Mouse (Mus musculus) G1E (cell line): ENCODE data around the gene Acod1. TPM values are rescaled to one million over a fixed set of nuclear protein-coding genes. Genes with fewer than 3 reads are reported as not detected.
A peak's percentile ranks its signal among the peaks of the same experiment; 100 is the strongest.

Experiments
- ATAC-seq: 2 replicates; pipeline ENCODE4 v1.8.0; 2016; ENCODE audit warnings: mild to moderate bottlenecking; ENCODE audit not compliant: insufficient number of reproducible peaks, poor library complexity, low FRiP score, severe bottlenecking; ENCODE audit errors: extremely low read depth
- DNase-seq: peaks from one replicate; pipeline ENCODE4 v3.0.0; 2012; ENCODE audit warnings: low spot score
- H3K27me3 ChIP-seq: 2 replicates; pipeline ENCODE4 v1.6.1; 2012; ENCODE audit warnings: mild to moderate bottlenecking, low read length, inconsistent platforms; ENCODE audit not compliant: insufficient read depth
- H3K36me3 ChIP-seq: replicated peaks from 2 replicates; pipeline ENCODE3; 2012; ENCODE audit warnings: mild to moderate bottlenecking, inconsistent platforms
- H3K4me1 ChIP-seq: 2 replicates; pipeline ENCODE4 v1.6.1; 2012; ENCODE audit warnings: low read depth, low read length, inconsistent platforms, mixed read lengths; ENCODE audit not compliant: insufficient read depth
- H3K4me3 ChIP-seq: 2 replicates; pipeline ENCODE4 v1.5.1; 2012; ENCODE audit warnings: low read depth, mild to moderate bottlenecking, inconsistent platforms, low read length, moderate library complexity, mixed read lengths
- H3K9me3 ChIP-seq: replicated peaks from 2 replicates; pipeline ENCODE4 v1.6.1; 2012; ENCODE audit warnings: inconsistent platforms
- CTCF ChIP-seq: IDR thresholded peaks from 2 replicates; pipeline ENCODE4 v1.5.1; 2012; ENCODE audit warnings: low read depth, low read length, inconsistent platforms, mixed read lengths
- GATA1 ChIP-seq: IDR thresholded peaks from 2 replicates; pipeline ENCODE4 v1.6.1; 2012; ENCODE audit warnings: borderline replicate concordance, low read length, inconsistent platforms, mixed read lengths
- GATA2 ChIP-seq: IDR thresholded peaks from 2 replicates; pipeline ENCODE4 v1.6.1; 2012; ENCODE audit warnings: low read depth, low read length, inconsistent platforms, borderline replicate concordance
- POLR2AphosphoS5 ChIP-seq: IDR thresholded peaks from 2 replicates; pipeline ENCODE4 v1.6.1; 2012; ENCODE audit warnings: low read depth, low read length, inconsistent platforms; ENCODE audit not compliant: insufficient replicate concordance
- TAL1 ChIP-seq: conservative IDR thresholded peaks from 2 replicates; pipeline ENCODE4 v1.6.1; 2012; ENCODE audit warnings: low read depth, low read length, inconsistent platforms, mixed read lengths
- polyA plus RNA-seq: library from polyadenylated mRNA; stranded (reverse); fragments of >175 nt; gene quantifications from 2 replicates; pipeline ENCODE4 v1.2.3, GENCODE M21; 2012
- total RNA-seq, 2 experiments: library from RNA; stranded (forward) in 1 of 2; stranded (reverse) in 1 of 2; fragments of 200-1000 nt in 1 of 2; fragments of >200 nt in 1 of 2; fragmentation: Nextera tagmentation in 1 of 2; gene quantifications; 2 replicates each; pipeline ENCODE4 v1.2.3; 2014 to 2017

Acod1 gene
- total RNA-seq (2014; fragmentation: Nextera tagmentation), result not detected in 2 replicates
- 0.35 and 0.38 TPM in 2 replicates for total RNA-seq (2017)
- polyA plus RNA-seq, result not detected in 2 replicates

DNA sequence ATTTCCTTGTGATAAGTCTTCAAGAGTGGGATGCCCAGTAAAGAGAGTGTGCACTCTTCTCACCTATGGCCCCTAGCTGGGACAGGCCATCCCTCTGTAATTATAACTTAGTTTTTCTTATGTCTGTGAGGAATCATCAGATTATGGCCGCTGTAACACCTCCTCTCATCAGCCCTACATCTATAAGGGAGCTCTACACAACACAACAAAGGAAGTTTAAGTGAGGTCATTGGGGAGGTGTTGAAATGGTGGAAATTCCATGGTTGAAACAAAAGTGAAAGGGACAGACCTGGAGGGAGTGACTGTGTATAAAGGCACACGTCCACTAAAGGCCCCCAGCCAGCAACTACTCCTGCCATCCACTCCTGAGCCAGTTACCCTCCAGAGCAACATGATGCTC is at the start of gene Acod1:
Gene Acod1 (plus strand): TSS at position 301 of the 400 bp plus-strand sequence.
- no peak for TF ChIP-seq GATA2
- no peak for TF ChIP-seq CTCF
- TF ChIP-seq TAL1, result no peak
- no peak for TF ChIP-seq POLR2AphosphoS5
- no peak for TF ChIP-seq GATA1
- Histone ChIP-seq H3K4me3 (no peak within 1 kb of the TSS), H3K9me3 (no peaks in the 10 kb centered on the region), H3K27me3 (0 out of 2 replicates have a peak, but pooled peaks cover 2% of the 10 kb centered on the region), H3K36me3 (no peaks in the 10 kb centered on the region), H3K4me1 (no peaks in the 10 kb centered on the region)
- DNase-seq (no peak), ATAC-seq (no peak)

DNA sequence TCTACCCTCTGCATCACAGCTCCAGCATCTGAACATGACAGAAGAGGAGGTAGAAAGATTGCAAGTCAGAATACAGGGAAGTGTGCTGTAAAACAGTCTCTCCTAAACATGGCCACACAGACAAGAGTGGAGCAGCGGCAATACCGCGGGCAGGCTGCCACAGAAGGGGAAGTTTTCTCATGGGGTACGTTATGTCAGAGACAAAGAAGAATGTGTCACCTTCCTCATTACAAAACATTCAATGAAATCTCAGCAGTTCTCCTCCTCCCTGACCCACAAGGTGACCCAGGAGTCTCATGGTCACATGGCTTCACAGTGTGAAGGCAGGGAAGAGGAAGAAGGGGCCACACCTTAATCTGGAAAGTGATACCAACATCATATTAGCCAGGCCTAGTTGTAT is 39.0 kb upstream of the Acod1 start:
- DNase-seq (no peak), ATAC-seq (no peak)
- no peak overlapping the region for H3K4me3 ChIP-seq
- no peaks in the 10 kb centered on the region for H3K9me3 ChIP-seq
- no peaks in the 10 kb centered on the region for H3K36me3 ChIP-seq
- TF ChIP-seq GATA2 (no peak), TAL1 (no peak), POLR2AphosphoS5 (no peak), GATA1 (no peak), CTCF (no peak)
- H3K4me1 ChIP-seq, result no peaks in the 10 kb centered on the region
- no peaks in the 10 kb centered on the region for H3K27me3 ChIP-seq

DNA sequence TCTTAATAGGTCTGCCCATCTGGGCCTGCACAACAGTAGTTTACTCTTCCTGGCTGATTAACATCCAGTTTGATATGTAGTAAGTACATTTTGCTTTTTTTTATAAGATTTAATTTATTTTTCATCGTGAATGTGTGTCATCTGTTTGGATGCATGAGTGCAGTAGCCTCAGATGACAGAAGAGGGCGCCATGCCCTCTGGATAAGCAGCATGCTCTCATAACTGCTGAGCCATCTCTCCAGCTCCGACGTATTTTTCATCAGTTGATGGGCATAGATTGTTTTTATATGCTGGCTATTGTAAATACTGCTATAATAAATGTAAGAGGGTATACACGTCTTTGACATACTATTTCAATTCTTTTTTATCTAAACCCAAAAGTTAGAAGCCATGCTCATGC is 35.0 kb upstream of the Acod1 start:
- ATAC-seq (no peak), DNase-seq (peak; percentile 9)
- no peaks in the 10 kb centered on the region for H3K9me3 ChIP-seq
- H3K27me3 ChIP-seq, result no peaks in the 10 kb centered on the region
- no peaks in the 10 kb centered on the region for H3K4me1 ChIP-seq
- TF ChIP-seq CTCF, result peak; percentile 42; the same call in 1 of the 2 replicates
- no peak for TF ChIP-seq POLR2AphosphoS5
- H3K36me3 ChIP-seq, result no peaks in the 10 kb centered on the region
- H3K4me3 ChIP-seq, result no peak overlapping the region

DNA sequence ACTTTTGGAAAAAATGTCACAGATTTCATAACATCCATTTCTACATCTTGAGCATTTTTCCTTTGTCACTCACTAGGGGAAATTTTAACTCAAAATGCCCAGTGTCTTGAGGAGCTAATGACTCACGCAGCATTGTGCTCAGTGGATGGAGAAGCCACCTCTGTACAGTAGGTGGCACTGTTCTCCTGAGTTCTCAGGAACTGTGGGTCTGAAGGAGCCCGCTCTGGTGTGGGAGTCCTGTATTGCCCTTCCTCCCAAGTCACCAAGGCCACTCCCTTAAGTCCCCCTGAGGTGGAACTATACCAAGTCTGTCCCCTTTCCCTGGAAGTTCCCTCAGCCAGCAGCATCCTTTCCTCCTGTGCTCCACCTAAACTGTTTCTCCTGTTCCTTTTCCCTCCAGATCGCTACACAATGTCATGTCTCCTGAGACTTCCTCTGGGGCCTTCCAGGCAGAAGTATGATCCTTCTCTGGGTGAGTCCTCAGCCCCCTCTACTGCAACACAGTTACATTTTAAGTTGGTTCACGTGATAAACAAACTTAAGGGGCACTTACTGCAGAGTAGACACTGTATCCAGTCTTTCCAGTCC is 34.1 kb upstream of the Acod1 start:
- H3K4me3 ChIP-seq, result no peak overlapping the region
- peak; percentile 21 for DNase-seq
- peak; percentile 83 for ATAC-seq

DNA sequence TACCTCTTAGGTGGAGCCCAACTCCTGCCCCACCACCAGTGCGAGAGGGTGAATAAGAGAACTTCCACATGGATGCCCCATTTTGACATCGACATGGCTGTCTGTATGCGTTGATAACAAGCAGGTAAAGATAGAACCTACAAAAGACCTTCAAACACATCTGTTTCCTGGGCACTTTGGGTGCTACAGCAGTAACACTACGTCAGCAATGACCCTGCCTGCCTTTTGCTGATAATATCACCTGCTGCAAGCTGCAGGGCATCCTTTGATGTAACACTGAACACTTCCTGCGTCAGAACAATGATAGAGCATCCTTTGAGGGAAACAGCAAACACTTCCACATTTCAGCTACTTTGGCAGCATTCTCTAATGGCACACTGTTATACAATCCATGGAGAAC is 29.8 kb upstream of the Acod1 start:
- H3K27me3 ChIP-seq, result no peaks in the 10 kb centered on the region
- no peaks in the 10 kb centered on the region for H3K9me3 ChIP-seq
- ATAC-seq, result no peak
- no peak for DNase-seq
- no peak overlapping the region for H3K4me3 ChIP-seq
- no peaks in the 10 kb centered on the region for H3K36me3 ChIP-seq
- TF ChIP-seq CTCF, result no peak
- TF ChIP-seq GATA1, result no peak
- TF ChIP-seq POLR2AphosphoS5, result no peak
- TF ChIP-seq TAL1, result no peak
- TF ChIP-seq GATA2, result no peak
- H3K4me1 ChIP-seq, result no peaks in the 10 kb centered on the region

More for the DNA sequence above, 34.1 kb upstream of the Acod1 start:
- no peaks in the 10 kb centered on the region for H3K9me3 ChIP-seq
- TF ChIP-seq TAL1, result no peak
- TF ChIP-seq CTCF, result peak; percentile 61; the same call in 1 of the 2 replicates
- H3K27me3 ChIP-seq, result no peaks in the 10 kb centered on the region
- no peaks in the 10 kb centered on the region for H3K36me3 ChIP-seq
- no peaks in the 10 kb centered on the region for H3K4me1 ChIP-seq

DNA sequence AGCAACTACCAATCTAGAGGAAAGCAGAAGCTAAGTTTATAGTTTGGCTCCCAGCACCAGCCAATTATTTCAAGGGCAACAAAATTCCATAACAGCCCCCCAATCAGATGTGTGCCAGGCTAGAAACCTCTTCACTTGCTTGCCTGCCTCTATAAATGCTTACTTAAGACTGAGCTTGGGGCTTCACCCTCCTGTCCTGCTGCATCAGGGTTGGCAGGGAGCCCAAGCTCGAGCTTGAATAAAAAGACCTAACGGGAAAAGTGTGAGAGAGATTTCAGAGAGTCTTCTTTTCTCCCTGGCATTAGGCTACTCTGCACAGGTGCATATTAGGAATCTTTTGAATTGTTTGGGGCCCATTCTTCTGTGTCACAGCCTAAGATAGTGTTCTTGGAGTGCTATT is 26.7 kb upstream of the Acod1 start:
- no peaks in the 10 kb centered on the region for H3K4me1 ChIP-seq
- DNase-seq (no peak), ATAC-seq (no peak)
- no peak overlapping the region for H3K4me3 ChIP-seq
- H3K9me3 ChIP-seq, result no peaks in the 10 kb centered on the region
- no peak for TF ChIP-seq GATA2
- no peaks in the 10 kb centered on the region for H3K27me3 ChIP-seq
- H3K36me3 ChIP-seq, result no peaks in the 10 kb centered on the region

DNA sequence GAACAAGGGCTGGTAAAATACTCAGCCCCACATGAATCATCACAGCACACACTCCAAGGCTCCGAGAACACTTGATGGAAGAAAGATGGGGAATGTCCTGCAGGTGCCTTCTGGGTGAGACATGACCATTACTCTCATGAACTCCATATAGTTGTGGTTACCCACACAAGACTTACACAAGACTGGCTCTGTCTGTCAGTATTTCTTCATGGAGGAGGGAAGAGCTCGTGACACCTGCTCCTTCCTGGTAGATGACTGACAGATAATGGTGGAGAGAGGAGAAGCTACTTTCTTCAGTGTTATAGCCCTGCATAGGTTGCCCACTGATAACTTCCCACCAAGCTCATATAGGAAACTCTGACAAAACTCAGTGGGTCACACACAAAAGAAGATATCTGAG is 17.6 kb upstream of the Acod1 start:
- H3K36me3 ChIP-seq, result no peaks in the 10 kb centered on the region
- no peaks in the 10 kb centered on the region for H3K9me3 ChIP-seq
- ATAC-seq (no peak), DNase-seq (no peak)
- no peaks in the 10 kb centered on the region for H3K4me1 ChIP-seq
- no peak overlapping the region for H3K4me3 ChIP-seq
- TF ChIP-seq CTCF (no peak), GATA1 (no peak), TAL1 (no peak), GATA2 (no peak)
- no peaks in the 10 kb centered on the region for H3K27me3 ChIP-seq
